Mouse (Mus musculus) spleen, embryonic (tissue): ENCODE results near the gene Ccdc62.

Experiments
- CTCF ChIA-PET: fragments of 350-600 bp; sonication (Branson Sonifier 250); formaldehyde crosslinking; loops from one replicate; lab custom pipeline; 2022; lab: Charles Lee

Ccdc62 gene

GRCm38 (mm10) chr5:123933957-123934591, 3.6 kb downstream of the Ccdc62 start:
- CTCF ChIA-PET: interaction anchor here (0.7 kb wide), 1 partner anchor 58 kb away, joined by 3 read pairs; no protein-coding TSS in a partner anchor

- CTCF ChIA-PET: no interaction called here
Measured at GRCm38 (mm10) chr5:123935931-123936330, 5.5 kb downstream of the Ccdc62 start.

GRCm38 (mm10) chr5:123938479-123938878, 8.0 kb downstream of the Ccdc62 start:
- CTCF ChIA-PET: interaction anchor here (0.7 kb wide), 1 partner anchor 962 kb away, joined by 3 read pairs; no protein-coding TSS in a partner anchor

- CTCF ChIA-PET: no interaction called here
Measured at GRCm38 (mm10) chr5:123946546-123946945, 16.1 kb downstream of the Ccdc62 start.

GRCm38 (mm10) chr5:123947041-123947761, 16.7 kb downstream of the Ccdc62 start:
- CTCF ChIA-PET: no interaction called here

- CTCF ChIA-PET: no interaction called here
Measured at GRCm38 (mm10) chr5:123952365-123953045, 22.0 kb downstream of the Ccdc62 start.

GRCm38 (mm10) chr5:123957213-123957612, 26.7 kb downstream of the Ccdc62 start:
- CTCF ChIA-PET: interaction anchor here (0.6 kb wide), 1 partner anchor 105 kb away, joined by 3 read pairs; no protein-coding TSS in a partner anchor

GRCm38 (mm10) chr5:123959018-123959417, 28.5 kb downstream of the Ccdc62 start:
- CTCF ChIA-PET: no interaction called here

GRCm38 (mm10) chr5:123960129-123960528, 29.6 kb downstream of the Ccdc62 start:
- CTCF ChIA-PET: no interaction called here

- CTCF ChIA-PET: no interaction called here
Measured at GRCm38 (mm10) chr5:123961046-123961445, 30.6 kb downstream of the Ccdc62 start.

GRCm38 (mm10) chr5:123964208-123964607, 33.7 kb downstream of the Ccdc62 start:
- CTCF ChIA-PET: no interaction called here

- CTCF ChIA-PET: no interaction called here
Measured at GRCm38 (mm10) chr5:123966759-123967158, 36.3 kb downstream of the Ccdc62 start.

- CTCF ChIA-PET: no interaction called here
Measured at GRCm38 (mm10) chr5:123968468-123968867, 38.0 kb downstream of the Ccdc62 start.

- CTCF ChIA-PET: no interaction called here
Measured at GRCm38 (mm10) chr5:123969216-123969615, 38.7 kb downstream of the Ccdc62 start.

GRCm38 (mm10) chr5:123970576-123970975, 40.1 kb downstream of the Ccdc62 start:
- CTCF ChIA-PET: no interaction called here

- CTCF ChIA-PET: interaction anchor here (0.6 to 0.7 kb wide), 3 partner anchors 28 to 645 kb away, joined by 3 to 6 read pairs (median 5); no protein-coding TSS in a partner anchor
Measured at GRCm38 (mm10) chr5:123972453-123972852, 42.0 kb downstream of the Ccdc62 start.

GRCm38 (mm10) chr5:123973299-123974178, 43.1 kb downstream of the Ccdc62 start, which contains the start of gene Hip1r:
TSS of gene Hip1r (plus strand) at chr5:123973628.
- CTCF ChIA-PET: no interaction called here

- CTCF ChIA-PET: no interaction called here
Measured at GRCm38 (mm10) chr5:123974179-123974485, 43.7 kb downstream of the Ccdc62 start.

- CTCF ChIA-PET: interaction anchor here (0.6 kb wide), 2 partner anchors 69 to 849 kb away, joined by 3 read pairs; no protein-coding TSS in a partner anchor
Measured at GRCm38 (mm10) chr5:123974616-123975111, 44.2 kb downstream of the Ccdc62 start.

- CTCF ChIA-PET: no interaction called here
Measured at GRCm38 (mm10) chr5:123975668-123976180, 45.2 kb downstream of the Ccdc62 start.

- CTCF ChIA-PET: interaction anchor here (0.6 to 0.8 kb wide), 3 partner anchors 25 to 270 kb away, joined by 3 to 4 read pairs (median 3); no protein-coding TSS in a partner anchor
Measured at GRCm38 (mm10) chr5:123977231-123977630, 46.8 kb downstream of the Ccdc62 start.
